Mouse (Mus musculus): ENCODE measurements around the gene Bcor. TPM values are rescaled to one million over a fixed set of nuclear protein-coding genes. Genes with fewer than 3 reads are reported as not detected.

Bcor gene
- polyA plus RNA-seq, 1 experiment: 12.1 TPM

DNA sequence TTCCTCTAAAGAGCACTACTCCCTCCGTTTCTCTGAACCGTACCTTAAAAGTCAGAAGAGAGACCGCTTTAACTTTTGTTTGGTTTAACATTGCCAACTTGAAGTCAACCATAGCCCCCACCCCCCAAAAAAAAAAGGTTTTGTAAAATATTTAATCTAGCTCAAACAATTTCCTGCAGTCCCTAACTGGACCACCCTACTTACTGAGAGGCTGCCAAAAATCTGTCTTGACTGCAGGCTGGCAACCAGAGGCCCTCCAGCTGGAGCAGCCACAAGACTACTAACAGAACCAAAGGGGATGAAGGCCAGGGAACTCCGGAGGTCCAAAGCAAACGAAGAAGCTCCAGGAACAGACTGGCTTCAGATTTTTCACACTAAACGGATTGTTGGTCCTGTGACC is 156.2 kb downstream of the Bcor start:
- Histone ChIP-seq H3K27me3 (ENCODE audit: control insufficient read depth, insufficient read depth, insufficient read length) (no peaks in the 10 kb centered on the region), H3K4me2 (ENCODE audit: low read depth) (no peak overlapping the region)
- TF ChIP-seq MYOD1 (IDR thresholded peaks at IDR 0.05; ENCODE audit: control insufficient read depth in 1 of 3, insufficient read length in 2 of 3, low read depth in 2 of 3) (no peak), MYOG (IDR thresholded peaks at IDR 0.05; ENCODE audit: control insufficient read depth in 1 of 3, insufficient read depth in 1 of 3, insufficient read length in 2 of 3, low read depth in 2 of 3) (no peak), REST (IDR thresholded peaks at IDR 0.05; ENCODE audit: insufficient read depth, insufficient read length) (no peak), SRF (IDR thresholded peaks at IDR 0.05; ENCODE audit: control insufficient read depth, insufficient read length, low read depth) (no peak), USF1 (IDR thresholded peaks at IDR 0.05; ENCODE audit: low read depth) (no peak), POLR2AphosphoS2 (IDR thresholded peaks at IDR 0.05; ENCODE audit: insufficient read length, low read depth) (no peak), MAX (IDR thresholded peaks at IDR 0.05; ENCODE audit: low read depth) (no peak), E2F4 (IDR thresholded peaks at IDR 0.05; ENCODE audit: insufficient read depth) (no peak)

DNA sequence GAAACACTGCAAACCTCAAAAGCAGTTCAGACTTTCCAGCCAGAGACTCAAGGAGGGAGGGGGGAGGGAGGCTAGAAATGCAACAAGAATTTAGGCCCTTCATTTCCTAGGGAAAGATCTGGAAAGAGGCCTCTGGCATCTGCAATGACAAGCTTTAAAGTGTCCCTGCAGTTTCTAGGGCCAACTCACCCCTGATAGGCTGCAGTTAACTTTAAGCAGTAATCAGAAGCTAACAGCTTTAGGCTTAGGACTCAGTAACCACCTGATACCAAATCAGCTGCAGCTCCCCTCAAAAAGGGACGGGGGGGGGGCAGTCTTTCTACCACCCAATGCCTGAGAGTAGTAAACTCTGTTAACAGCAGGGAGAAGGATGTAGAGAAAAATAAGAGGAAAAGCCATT is 156.6 kb downstream of the Bcor start:
- no peak for TF ChIP-seq USF1 (IDR thresholded peaks at IDR 0.05; ENCODE audit: low read depth)
- no peak for TF ChIP-seq CEBPB (IDR thresholded peaks at IDR 0.05; ENCODE audit: insufficient read depth, poor library complexity, severe bottlenecking)
- TF ChIP-seq POLR2AphosphoS2 (IDR thresholded peaks at IDR 0.05; ENCODE audit: insufficient read length, low read depth): no peak
- TF ChIP-seq MYOD1 (IDR thresholded peaks at IDR 0.05; ENCODE audit: control insufficient read depth in 1 of 3, insufficient read length in 2 of 3, low read depth in 2 of 3): no peak
- no peak for TF ChIP-seq TCF3 (IDR thresholded peaks at IDR 0.05; ENCODE audit: insufficient read length, low read depth)
- no peak for TF ChIP-seq MYOG (IDR thresholded peaks at IDR 0.05; ENCODE audit: control insufficient read depth in 1 of 3, insufficient read depth in 1 of 3, insufficient read length in 2 of 3, low read depth in 2 of 3)
- TF ChIP-seq POLR2A (IDR thresholded peaks at IDR 0.05; ENCODE audit: insufficient read length, low read depth): no peak
- TF ChIP-seq E2F4 (IDR thresholded peaks at IDR 0.05; ENCODE audit: insufficient read depth): no peak
- TF ChIP-seq MAX (IDR thresholded peaks at IDR 0.05; ENCODE audit: low read depth): no peak
- no peak for TF ChIP-seq TCF12 (IDR thresholded peaks at IDR 0.05; ENCODE audit: insufficient read depth, poor library complexity, severe bottlenecking)
- no peak for TF ChIP-seq REST (IDR thresholded peaks at IDR 0.05; ENCODE audit: insufficient read depth, insufficient read length)
- no peak for TF ChIP-seq SRF (IDR thresholded peaks at IDR 0.05; ENCODE audit: control insufficient read depth, insufficient read length, low read depth)
- Histone ChIP-seq H3K4me3 (no peak overlapping the region), H3K36me3 (ENCODE audit: control insufficient read depth, insufficient read depth) (no peaks in the 10 kb centered on the region), H3K4me2 (ENCODE audit: low read depth) (no peak overlapping the region), H3ac (ENCODE audit: control insufficient read depth, insufficient read length) (no peak overlapping the region), H3K27me3 (ENCODE audit: control insufficient read depth, insufficient read depth, insufficient read length) (no peaks in the 10 kb centered on the region), H3K79me2 (ENCODE audit: control insufficient read depth, insufficient read depth) (no peaks in the 10 kb centered on the region)

More for the DNA sequence above, 156.2 kb downstream of the Bcor start:
- Histone ChIP-seq H3ac (ENCODE audit: control insufficient read depth, insufficient read length) (no peak overlapping the region), H3K79me2 (ENCODE audit: control insufficient read depth, insufficient read depth) (no peaks in the 10 kb centered on the region), H3K4me3 (no peak overlapping the region), H3K36me3 (ENCODE audit: control insufficient read depth, insufficient read depth) (no peaks in the 10 kb centered on the region)

DNA sequence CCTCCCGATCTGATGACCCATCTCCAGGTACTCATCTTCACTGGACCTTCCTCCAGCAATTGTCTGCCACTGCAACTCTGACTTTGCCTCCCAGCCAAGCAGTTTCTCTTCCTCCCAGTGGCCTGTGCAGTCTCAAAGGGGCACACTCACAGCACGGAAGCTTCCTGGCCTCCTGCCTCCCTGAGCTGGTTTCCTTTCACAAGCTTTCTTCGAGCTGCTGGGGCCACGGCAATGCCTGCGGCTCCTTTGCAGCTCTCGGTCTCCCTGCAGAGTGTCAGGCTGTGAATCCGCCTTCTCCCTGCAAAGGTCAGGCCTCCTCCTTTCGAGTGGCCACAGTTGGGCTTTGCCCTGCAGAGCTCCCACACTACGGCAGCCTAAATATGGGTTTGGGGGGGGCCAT is 157.0 kb downstream of the Bcor start:
- TF ChIP-seq USF1 (IDR thresholded peaks at IDR 0.05; ENCODE audit: low read depth): no peak
- no peak for TF ChIP-seq MAX (IDR thresholded peaks at IDR 0.05; ENCODE audit: low read depth)
- no peak for TF ChIP-seq TCF12 (IDR thresholded peaks at IDR 0.05; ENCODE audit: insufficient read depth, poor library complexity, severe bottlenecking)
- no peak for TF ChIP-seq REST (IDR thresholded peaks at IDR 0.05; ENCODE audit: insufficient read depth, insufficient read length)
- TF ChIP-seq MYOG (IDR thresholded peaks at IDR 0.05; ENCODE audit: control insufficient read depth in 1 of 3, insufficient read depth in 1 of 3, insufficient read length in 2 of 3, low read depth in 2 of 3): no peak
- TF ChIP-seq POLR2A (IDR thresholded peaks at IDR 0.05; ENCODE audit: insufficient read length, low read depth): no peak
- no peak for TF ChIP-seq MYOD1 (IDR thresholded peaks at IDR 0.05; ENCODE audit: control insufficient read depth in 1 of 3, insufficient read length in 2 of 3, low read depth in 2 of 3)
- no peak for TF ChIP-seq SRF (IDR thresholded peaks at IDR 0.05; ENCODE audit: control insufficient read depth, insufficient read length, low read depth)
- TF ChIP-seq CEBPB (IDR thresholded peaks at IDR 0.05; ENCODE audit: insufficient read depth, poor library complexity, severe bottlenecking): no peak
- no peak overlapping the region for H3K4me2 ChIP-seq (ENCODE audit: low read depth)
- H3K36me3 ChIP-seq (ENCODE audit: control insufficient read depth, insufficient read depth): no peaks in the 10 kb centered on the region
- no peak overlapping the region for H3ac ChIP-seq (ENCODE audit: control insufficient read depth, insufficient read length)
- H3K27me3 ChIP-seq (ENCODE audit: control insufficient read depth, insufficient read depth, insufficient read length): no peaks in the 10 kb centered on the region
- no peaks in the 10 kb centered on the region for H3K79me2 ChIP-seq (ENCODE audit: control insufficient read depth, insufficient read depth)
- no peak overlapping the region for H3K4me3 ChIP-seq

DNA sequence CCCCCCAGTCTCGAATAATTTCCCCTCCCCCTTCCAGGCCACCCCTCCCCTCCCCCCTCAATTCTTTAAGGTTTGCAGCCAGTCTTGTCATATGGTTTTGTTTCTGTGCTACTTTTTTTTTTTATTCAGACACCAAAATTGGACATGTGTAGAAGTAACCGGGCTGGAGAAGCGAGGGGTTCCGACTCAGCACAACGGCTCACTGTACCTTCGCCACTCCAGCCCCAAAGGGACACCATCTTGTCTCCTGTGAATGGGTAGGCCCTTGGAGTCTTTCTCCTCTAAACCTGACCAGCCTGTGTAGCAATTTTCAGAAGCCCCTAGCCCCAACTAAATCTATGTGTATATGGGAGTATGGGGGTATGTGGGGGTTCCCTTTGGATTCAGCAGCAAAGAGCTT is 157.6 kb downstream of the Bcor start:
- TF ChIP-seq CEBPB (IDR thresholded peaks at IDR 0.05; ENCODE audit: insufficient read depth, poor library complexity, severe bottlenecking) (no peak), E2F4 (IDR thresholded peaks at IDR 0.05; ENCODE audit: insufficient read depth) (no peak), REST (IDR thresholded peaks at IDR 0.05; ENCODE audit: insufficient read depth, insufficient read length) (no peak), SRF (IDR thresholded peaks at IDR 0.05; ENCODE audit: control insufficient read depth, insufficient read length, low read depth) (no peak), POLR2A (IDR thresholded peaks at IDR 0.05; ENCODE audit: insufficient read length, low read depth) (no peak), POLR2AphosphoS2 (IDR thresholded peaks at IDR 0.05; ENCODE audit: insufficient read length, low read depth) (no peak), TCF12 (IDR thresholded peaks at IDR 0.05; ENCODE audit: insufficient read depth, poor library complexity, severe bottlenecking) (no peak), TCF3 (IDR thresholded peaks at IDR 0.05; ENCODE audit: insufficient read length, low read depth) (no peak), MYOG (IDR thresholded peaks at IDR 0.05; ENCODE audit: control insufficient read depth in 1 of 3, insufficient read depth in 1 of 3, insufficient read length in 2 of 3, low read depth in 2 of 3) (no peak), MAX (IDR thresholded peaks at IDR 0.05; ENCODE audit: low read depth) (no peak), USF1 (IDR thresholded peaks at IDR 0.05; ENCODE audit: low read depth) (no peak), MYOD1 (IDR thresholded peaks at IDR 0.05; ENCODE audit: control insufficient read depth in 1 of 3, insufficient read length in 2 of 3, low read depth in 2 of 3) (no peak)
- Histone ChIP-seq H3K27me3 (ENCODE audit: control insufficient read depth, insufficient read depth, insufficient read length) (no peaks in the 10 kb centered on the region), H3K4me2 (ENCODE audit: low read depth) (no peak overlapping the region), H3ac (ENCODE audit: control insufficient read depth, insufficient read length) (no peak overlapping the region), H3K4me3 (no peak overlapping the region), H3K79me2 (ENCODE audit: control insufficient read depth, insufficient read depth) (no peaks in the 10 kb centered on the region), H3K36me3 (ENCODE audit: control insufficient read depth, insufficient read depth) (no peaks in the 10 kb centered on the region)

DNA sequence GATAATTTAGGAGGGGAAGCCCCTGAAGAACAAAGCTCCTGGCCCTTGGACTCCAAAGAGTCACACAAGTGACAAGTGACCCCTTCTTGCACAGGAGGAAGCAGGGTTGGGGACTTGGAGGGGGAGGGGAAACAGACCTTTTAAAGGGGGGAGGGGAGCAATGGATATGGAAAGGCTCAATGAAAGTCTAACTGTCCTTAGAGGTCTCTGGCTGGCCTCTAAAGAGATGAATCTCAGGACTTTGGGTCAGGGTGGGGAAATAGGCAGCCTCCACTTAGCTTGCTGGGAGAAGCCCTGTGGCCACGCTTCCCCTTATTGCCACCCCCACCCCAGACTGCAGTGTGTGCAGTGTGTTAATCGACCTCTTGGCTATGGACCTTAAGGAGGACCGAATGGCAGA is 158.2 kb downstream of the Bcor start:
- no peak overlapping the region for H3ac ChIP-seq (ENCODE audit: control insufficient read depth, insufficient read length)
- no peaks in the 10 kb centered on the region for H3K79me2 ChIP-seq (ENCODE audit: control insufficient read depth, insufficient read depth)
- no peak overlapping the region for H3K4me2 ChIP-seq (ENCODE audit: low read depth)
- no peak for TF ChIP-seq MAX (IDR thresholded peaks at IDR 0.05; ENCODE audit: low read depth)
- TF ChIP-seq USF1 (IDR thresholded peaks at IDR 0.05; ENCODE audit: low read depth): no peak
- no peak for TF ChIP-seq E2F4 (IDR thresholded peaks at IDR 0.05; ENCODE audit: insufficient read depth)
- TF ChIP-seq REST (IDR thresholded peaks at IDR 0.05; ENCODE audit: insufficient read depth, insufficient read length): no peak
- no peak for TF ChIP-seq MYOD1 (IDR thresholded peaks at IDR 0.05; ENCODE audit: control insufficient read depth in 1 of 3, insufficient read length in 2 of 3, low read depth in 2 of 3)
- no peak for TF ChIP-seq TCF3 (IDR thresholded peaks at IDR 0.05; ENCODE audit: insufficient read length, low read depth)
- TF ChIP-seq TCF12 (IDR thresholded peaks at IDR 0.05; ENCODE audit: insufficient read depth, poor library complexity, severe bottlenecking): no peak
- TF ChIP-seq POLR2AphosphoS2 (IDR thresholded peaks at IDR 0.05; ENCODE audit: insufficient read length, low read depth): no peak
- no peak for TF ChIP-seq MYOG (IDR thresholded peaks at IDR 0.05; ENCODE audit: control insufficient read depth in 1 of 3, insufficient read depth in 1 of 3, insufficient read length in 2 of 3, low read depth in 2 of 3)
- no peak for TF ChIP-seq POLR2A (IDR thresholded peaks at IDR 0.05; ENCODE audit: insufficient read length, low read depth)
- no peak for TF ChIP-seq SRF (IDR thresholded peaks at IDR 0.05; ENCODE audit: control insufficient read depth, insufficient read length, low read depth)
- TF ChIP-seq CEBPB (IDR thresholded peaks at IDR 0.05; ENCODE audit: insufficient read depth, poor library complexity, severe bottlenecking): no peak
- H3K27me3 ChIP-seq (ENCODE audit: control insufficient read depth, insufficient read depth, insufficient read length): no peaks in the 10 kb centered on the region
- no peaks in the 10 kb centered on the region for H3K36me3 ChIP-seq (ENCODE audit: control insufficient read depth, insufficient read depth)
- no peak overlapping the region for H3K4me3 ChIP-seq

Measured in myocyte (in vitro differentiated cells).